Mouse (Mus musculus): Measurements from ENCODE around the gene Olfr152.

DNA sequence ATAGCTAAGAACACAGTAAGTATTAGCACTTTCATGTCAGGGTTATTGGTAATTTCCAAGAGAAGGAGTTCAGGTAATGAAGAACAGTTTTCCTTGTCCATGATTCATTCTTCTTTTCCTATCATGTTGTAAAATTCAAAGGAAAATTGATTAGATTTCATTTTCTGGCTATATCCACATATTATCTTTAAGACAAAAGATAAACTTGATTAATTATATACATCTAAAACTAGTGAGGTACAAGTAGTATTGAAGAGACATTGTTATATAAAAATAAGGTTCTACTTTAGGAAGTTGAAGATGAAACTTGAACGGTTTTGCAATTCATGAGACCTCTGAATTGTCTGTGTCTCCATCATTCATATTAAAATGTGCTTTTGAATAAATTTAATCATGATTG, 25.4 kb upstream of the Olfr152 start, which contains the start of gene Olfr1141:
- TF ChIP-seq EP300 (IDR thresholded peaks at IDR 0.05; ENCODE audit: low read depth), result no peak
- no peak for TF ChIP-seq CTCF (IDR thresholded peaks at IDR 0.05; ENCODE audit: low read depth)
